ENCODE assay signal across 7 mouse cellular contexts in the genomic region with DNA sequence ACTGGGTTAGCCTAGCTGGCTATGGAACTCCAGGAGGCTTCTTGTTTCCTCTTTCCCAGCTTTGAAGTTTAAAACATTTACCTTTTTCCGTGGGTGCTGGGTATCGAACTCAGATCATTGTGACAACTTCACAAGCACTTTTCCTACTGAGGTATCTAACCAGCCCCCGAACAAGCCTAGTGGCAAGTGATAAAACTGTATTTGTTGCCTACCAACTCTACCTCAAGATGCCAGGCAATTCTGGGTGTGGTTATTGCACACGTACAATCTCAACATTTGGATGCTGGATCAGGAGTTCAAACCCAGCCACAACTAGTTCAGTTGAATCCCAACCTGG. TPM values are rescaled to one million over a fixed set of nuclear protein-coding genes. Genes with fewer than 3 reads are reported as not detected.
DNase-seq lines count a peak whose midpoint lies in the region; ATAC-seq lines count a peak whose summit lies in the region.

No protein-coding gene starts in this region.

- H3K4me3 ChIP-seq in limb, embryonic 11.5 days (ENCODE audit: low read depth, low read length), result 0 out of 2 replicates have a peak overlapping the region, but pooled peaks have one; percentile 50
- H3K4me3 ChIP-seq in limb, embryonic 10.5 days, result no peak overlapping the region
- peak overlapping the region; percentile 58; the same call in 1 of the 2 replicates for H3K4me3 ChIP-seq in hindbrain, embryonic 12.5 days
- no peak overlapping the region for H3K4me3 ChIP-seq in midbrain, embryonic 14.5 days (replicated peaks; ENCODE audit: low read depth, low read length)

- no peaks in the 10 kb centered on the region for H3K36me3 ChIP-seq in limb, embryonic 11.5 days (ENCODE audit: control insufficient read depth, insufficient read depth, low read length)
- no peaks in the 10 kb centered on the region for H3K36me3 ChIP-seq in limb, embryonic 10.5 days
- H3K36me3 ChIP-seq in hindbrain, embryonic 12.5 days, result no peaks in the 10 kb centered on the region
- H3K36me3 ChIP-seq in midbrain, embryonic 14.5 days (ENCODE audit: control insufficient read depth, insufficient read depth, low read length), result no peaks in the 10 kb centered on the region

- 91% methylated on average over 4 of the region's 4 CpGs for WGBS in limb, embryonic 11.5 days
- 93% methylated on average over 4 of the region's 4 CpGs for whole genome bisulfite sequencing in limb, embryonic 10.5 days
- WGBS in hindbrain, embryonic 12.5 days, result 95% methylated on average over 4 of the region's 4 CpGs
- 97% methylated on average over 4 of the region's 4 CpGs for WGBS in midbrain, embryonic 14.5 days

- H3K27me3 ChIP-seq in limb, embryonic 11.5 days (ENCODE audit: control insufficient read depth, insufficient read depth, low read length), result no peaks in the 10 kb centered on the region
- H3K27me3 ChIP-seq in limb, embryonic 10.5 days (ENCODE audit: low read depth, poor library complexity, severe bottlenecking), result no peaks in the 10 kb centered on the region
- H3K27me3 ChIP-seq in hindbrain, embryonic 12.5 days, result no peaks in the 10 kb centered on the region
- H3K27me3 ChIP-seq in midbrain, embryonic 14.5 days (ENCODE audit: control insufficient read depth, insufficient read depth, low read length), result no peaks in the 10 kb centered on the region

- peaks cover 8% of the 10 kb centered on the region; the same call in 1 of the 2 replicates for H3K4me1 ChIP-seq in limb, embryonic 11.5 days (ENCODE audit: control insufficient read depth, insufficient read depth, low read length)
- H3K4me1 ChIP-seq in limb, embryonic 10.5 days, result peaks cover 41% of the 10 kb centered on the region
- peaks cover 29% of the 10 kb centered on the region for H3K4me1 ChIP-seq in hindbrain, embryonic 12.5 days
- H3K4me1 ChIP-seq in midbrain, embryonic 14.5 days (ENCODE audit: control insufficient read depth, insufficient read depth, low read length), result peaks cover 23% of the 10 kb centered on the region

- no peak for DNase-seq in limb, embryonic 11.5 days (ENCODE audit: low spot score)
- DNase-seq in limb, embryonic 10.5 days (ENCODE audit: low spot score), result no peak
- DNase-seq in MN1 (ENCODE audit: low spot score), result peak; percentile 46
- peak; percentile 23 for DNase-seq in midbrain, embryonic 14.5 days
- no peak for DNase-seq in adrenal gland, adult 8-10 months
- DNase-seq in spleen, postnatal 10 days (ENCODE audit: low spot score in 2 of 2), result no peak

- H3K4me2 ChIP-seq in limb, embryonic 11.5 days (ENCODE audit: low read depth, severe bottlenecking), result no peak overlapping the region
- no peak overlapping the region for H3K4me2 ChIP-seq in hindbrain, embryonic 12.5 days (replicated peaks)
- peak overlapping the region; percentile 70; the same call in 1 of the 2 replicates for H3K4me2 ChIP-seq in midbrain, embryonic 14.5 days (ENCODE audit: low read length)

- H3K27ac ChIP-seq in limb, embryonic 11.5 days (replicated peaks; ENCODE audit: low read depth, low read length), result no peak overlapping the region
- no peak overlapping the region for H3K27ac ChIP-seq in limb, embryonic 10.5 days
- no peak overlapping the region for H3K27ac ChIP-seq in hindbrain, embryonic 12.5 days
- H3K27ac ChIP-seq in midbrain, embryonic 14.5 days (replicated peaks; ENCODE audit: low read depth, low read length), result no peak overlapping the region; the same call in 1 of the 2 replicates

- ATAC-seq in limb, embryonic 11.5 days (ENCODE audit: insufficient number of reproducible peaks, low FRiP score, low TSS enrichment, low read depth), result no peak
- no peak for ATAC-seq in hindbrain, embryonic 12.5 days (ENCODE audit: low FRiP score)
- ATAC-seq in midbrain, embryonic 14.5 days (ENCODE audit: low FRiP score, low TSS enrichment), result no peak

- H3K9me3 ChIP-seq in limb, embryonic 11.5 days (ENCODE audit: control insufficient read depth, low read length), result no peaks in the 10 kb centered on the region
- no peaks in the 10 kb centered on the region for H3K9me3 ChIP-seq in limb, embryonic 10.5 days (replicated peaks)
- H3K9me3 ChIP-seq in hindbrain, embryonic 12.5 days (replicated peaks), result no peaks in the 10 kb centered on the region
- H3K9me3 ChIP-seq in midbrain, embryonic 14.5 days (ENCODE audit: control insufficient read depth, low read length), result no peaks in the 10 kb centered on the region

- H3K9ac ChIP-seq in limb, embryonic 11.5 days (ENCODE audit: low read length), result no peak overlapping the region
- no peak overlapping the region for H3K9ac ChIP-seq in hindbrain, embryonic 12.5 days
- H3K9ac ChIP-seq in midbrain, embryonic 14.5 days (replicated peaks; ENCODE audit: low read length), result no peak overlapping the region

RNA-seq across cellular contexts. Expression of a gene that starts 0.7 kb away (rescaled TPM):
- polyA plus RNA-seq in limb, embryonic 11.5 days (2014; fragmentation: Nextera tagmentation; extraction: Ambion mirVana), result 10.8 and 11.3 TPM in 2 replicates
- polyA plus RNA-seq in limb, embryonic 10.5 days (2016; fragmentation: Nextera tagmentation; extraction: Ambion mirVana), result 17.0 and 18.2 TPM in 2 replicates
- 36.5 and 38.9 TPM in 2 replicates for polyA plus RNA-seq in hindbrain, embryonic 12.5 days (2016; fragmentation: Nextera tagmentation; extraction: Ambion mirVana)
- polyA plus RNA-seq in midbrain, embryonic 14.5 days (2014; fragmentation: Nextera tagmentation; extraction: Ambion mirVana), result 26.0 and 28.2 TPM in 2 replicates
- 10 to 100 TPM; 27.8 to 36.2 (median 33.1) TPM for total RNA-seq in adrenal gland, adult 8-10 months (2022)

RNA-seq across cellular contexts. Expression of a gene that starts 17.5 kb away (rescaled TPM):
- polyA plus RNA-seq in limb, embryonic 11.5 days (2014; fragmentation: Nextera tagmentation; extraction: Ambion mirVana), result 2.2 and 2.6 TPM in 2 replicates
- 1.2 and 1.5 TPM in 2 replicates for polyA plus RNA-seq in limb, embryonic 10.5 days (2016; fragmentation: Nextera tagmentation; extraction: Ambion mirVana)
- polyA plus RNA-seq in hindbrain, embryonic 12.5 days (2016; fragmentation: Nextera tagmentation; extraction: Ambion mirVana), result 1.4 and 1.5 TPM in 2 replicates
- polyA plus RNA-seq in midbrain, embryonic 14.5 days (2014; fragmentation: Nextera tagmentation; extraction: Ambion mirVana), result 1.0 and 1.2 TPM in 2 replicates
- total RNA-seq in adrenal gland, adult 8-10 months (2022), result 1 to 10 TPM; 5.2 to 6.7 (median 6.1) TPM

RNA-seq across cellular contexts. Expression of a gene that starts 43.6 kb away (rescaled TPM):
- polyA plus RNA-seq in limb, embryonic 11.5 days (2014; fragmentation: Nextera tagmentation; extraction: Ambion mirVana), result 0.88 and 3.3 TPM in 2 replicates
- polyA plus RNA-seq in limb, embryonic 10.5 days (2016; fragmentation: Nextera tagmentation; extraction: Ambion mirVana), result 2.6 and 3.1 TPM in 2 replicates
- polyA plus RNA-seq in hindbrain, embryonic 12.5 days (2016; fragmentation: Nextera tagmentation; extraction: Ambion mirVana), result 0.92 and 4.1 TPM in 2 replicates
- polyA plus RNA-seq in midbrain, embryonic 14.5 days (2014; fragmentation: Nextera tagmentation; extraction: Ambion mirVana), result 1.9 and 2.0 TPM in 2 replicates
- 1 to 10 TPM in 1 of 4 experiments, under 1 TPM in 1, not detected in 2; 0.35 to 1.6 TPM for total RNA-seq in adrenal gland, adult 8-10 months (2022)

Comparison
In these comparisons a context has a peak if more than half of its experiments do, and no peak if none do; other contexts are left out.
1. H3K4me3 ChIP-seq: peak in limb, embryonic 11.5 days (single experiment) and hindbrain, embryonic 12.5 days (single experiment); none in limb, embryonic 10.5 days (single experiment) and midbrain, embryonic 14.5 days (single experiment).
2. DNase-seq: peak in MN1 (single experiment) and midbrain, embryonic 14.5 days (single experiment); none in limb, embryonic 11.5 days (single experiment), limb, embryonic 10.5 days (single experiment), adrenal gland, adult 8-10 months (single experiment) and spleen, postnatal 10 days (0 of 2).